Mouse (Mus musculus) liver, embryonic 15.5 days (tissue): ENCODE measurements around the gene Hist1h4f. TPM values are rescaled to one million over a fixed set of nuclear protein-coding genes. Genes with fewer than 3 reads are reported as not detected.
"Not testable (repeated sequence)": the region's sequence is repeated elsewhere in the genome, so short reads cannot be mapped to it uniquely, and the experiment has no call there.

Source experiments
- ATAC-seq: fragments of 200-750 bp; cut with Nextera tagmentation; 2 replicates; pipeline ENCODE4 v1.8.0; 2017; ENCODE audit warnings: moderate number of reproducible peaks, mild to moderate bottlenecking, moderate library complexity; ENCODE audit not compliant: insufficient read depth
- H3K27ac ChIP-seq: fragments of 300-500 bp; sonication (generic); replicated peaks from 2 replicates; pipeline ENCODE4 v1.5.1; 2015; ENCODE audit warnings: mild to moderate bottlenecking, inconsistent platforms
- H3K27me3 ChIP-seq: fragments of 300-500 bp; sonication (generic); 2 replicates; pipeline ENCODE4 v1.6.1; 2015; ENCODE audit warnings: mild to moderate bottlenecking, inconsistent platforms
- H3K36me3 ChIP-seq: fragments of 300-500 bp; sonication (generic); replicated peaks from 2 replicates; pipeline ENCODE4 v1.6.1; 2015; ENCODE audit warnings: moderate library complexity, mild to moderate bottlenecking, inconsistent platforms
- H3K4me1 ChIP-seq: fragments of 300-500 bp; sonication (generic); replicated peaks from 2 replicates; pipeline ENCODE4 v1.6.1; 2015; ENCODE audit warnings: inconsistent platforms
- H3K4me2 ChIP-seq: fragments of 300-500 bp; sonication (generic); 2 replicates; pipeline ENCODE4 v1.6.1; 2015; ENCODE audit warnings: moderate library complexity, mild to moderate bottlenecking, inconsistent platforms
- H3K4me3 ChIP-seq: fragments of 300-500 bp; sonication (generic); replicated peaks from 2 replicates; pipeline ENCODE4 v1.5.1; 2015; ENCODE audit warnings: mild to moderate bottlenecking, inconsistent platforms
- H3K9ac ChIP-seq: fragments of 300-500 bp; sonication (generic); 2 replicates; pipeline ENCODE4 v1.6.1; 2015; ENCODE audit warnings: moderate library complexity, mild to moderate bottlenecking, inconsistent platforms
- H3K9me3 ChIP-seq: fragments of 300-500 bp; sonication (generic); replicated peaks from 2 replicates; pipeline ENCODE4 v1.6.1; 2016; ENCODE audit warnings: inconsistent platforms
- WGBS: fragments of 180-500 bp; shearing (Covaris S2); methylation state at CpG from one replicate; pipeline ENCODE4 v1.1.7; 2015; ENCODE audit warnings: mixed read lengths; ENCODE audit not compliant: insufficient replicate concordance; 5-methylcytosine and 5-hydroxymethylcytosine counted together
- polyA plus RNA-seq: library from polyadenylated mRNA; unstranded; fragments of >200 nt; fragmentation: Nextera tagmentation; extraction: Ambion mirVana; gene quantifications from 2 replicates; pipeline ENCODE4 v1.2.1, GENCODE M21; 2015

The Hist1h4f gene
- polyA plus RNA-seq, 1 experiment from 2014 or later: 1.4 TPM

DNA sequence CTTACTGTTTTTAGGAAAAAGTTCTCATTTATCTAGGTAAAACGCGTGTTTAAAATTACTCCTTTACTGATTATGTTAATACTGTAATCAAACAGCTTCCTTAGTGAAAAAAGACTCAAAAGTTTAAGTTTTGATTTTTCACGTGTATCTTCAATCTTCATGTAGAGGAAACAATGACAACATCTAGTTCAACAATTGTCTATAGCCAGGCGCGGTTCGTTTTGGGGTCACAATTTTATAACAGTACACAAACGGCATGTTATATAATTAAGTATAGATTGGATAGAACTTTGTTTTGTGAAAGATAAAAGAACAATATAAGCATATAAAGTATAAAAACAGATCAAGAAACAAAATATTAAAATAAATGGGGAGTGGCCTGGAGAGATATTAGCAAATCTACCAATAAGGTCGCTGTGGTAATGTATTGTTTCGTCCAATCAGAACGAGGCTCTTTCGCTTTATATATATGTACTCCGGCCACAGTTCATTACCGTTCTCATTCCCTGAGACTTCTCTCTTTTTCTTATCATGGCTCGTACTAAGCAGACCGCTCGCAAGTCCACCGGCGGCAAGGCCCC, 23.9 kb upstream of the Hist1h4f start, which contains the start of gene Hist1h3d:
TSS of gene Hist1h3d (plus strand) at position 493 of the 581 bp plus-strand sequence.
- Histone ChIP-seq H3K36me3 (no peaks in the 10 kb centered on the region), H3K27ac (peak within 1 kb of the TSS; percentile 96), H3K9me3 (no peaks in the 10 kb centered on the region), H3K4me1 (peaks cover 37% of the 10 kb centered on the region), H3K4me3 (peak within 1 kb of the TSS; percentile 64), H3K9ac (peak within 1 kb of the TSS; percentile 77), H3K27me3 (no peaks in the 10 kb centered on the region), H3K4me2 (peak within 1 kb of the TSS; percentile 77)
- under 1% methylated on average over 18 of the region's 18 CpGs for WGBS
- ATAC-seq: peak; percentile 17

DNA sequence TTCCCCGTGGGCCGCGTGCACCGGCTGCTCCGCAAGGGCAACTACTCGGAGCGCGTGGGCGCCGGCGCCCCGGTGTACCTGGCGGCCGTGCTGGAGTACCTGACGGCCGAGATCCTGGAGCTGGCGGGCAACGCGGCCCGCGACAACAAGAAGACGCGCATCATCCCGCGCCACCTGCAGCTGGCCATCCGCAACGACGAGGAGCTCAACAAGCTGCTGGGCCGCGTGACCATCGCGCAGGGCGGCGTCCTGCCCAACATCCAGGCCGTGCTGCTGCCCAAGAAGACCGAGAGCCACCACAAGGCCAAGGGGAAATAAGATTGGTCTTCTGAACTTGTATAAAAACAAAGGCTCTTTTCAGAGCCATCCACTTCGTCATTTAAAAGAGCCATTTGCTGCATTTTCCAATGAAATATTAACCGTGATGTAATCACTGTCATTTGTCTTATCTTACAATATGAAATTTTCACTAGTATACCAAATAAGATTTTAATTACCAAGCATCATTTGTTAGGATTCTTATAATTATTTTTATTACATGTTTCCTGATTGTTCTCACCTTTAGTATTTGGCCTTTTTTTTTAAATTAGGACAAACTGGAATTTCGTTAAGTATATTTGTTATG, 23.2 kb upstream of the Hist1h4f start:
- WGBS: 0% methylated on average over 10 of the region's 39 CpGs
- not testable (repeated sequence) for ATAC-seq, H3K27me3 ChIP-seq, H3K36me3 ChIP-seq, H3K9me3 ChIP-seq
- peak overlapping the region; percentile 98 for H3K27ac ChIP-seq
- H3K9ac ChIP-seq: peak overlapping the region; percentile 45
- peak overlapping the region; percentile 81 for H3K4me2 ChIP-seq
- H3K4me3 ChIP-seq: peak overlapping the region; percentile 64
- peaks cover 37% of the 10 kb centered on the region for H3K4me1 ChIP-seq

DNA sequence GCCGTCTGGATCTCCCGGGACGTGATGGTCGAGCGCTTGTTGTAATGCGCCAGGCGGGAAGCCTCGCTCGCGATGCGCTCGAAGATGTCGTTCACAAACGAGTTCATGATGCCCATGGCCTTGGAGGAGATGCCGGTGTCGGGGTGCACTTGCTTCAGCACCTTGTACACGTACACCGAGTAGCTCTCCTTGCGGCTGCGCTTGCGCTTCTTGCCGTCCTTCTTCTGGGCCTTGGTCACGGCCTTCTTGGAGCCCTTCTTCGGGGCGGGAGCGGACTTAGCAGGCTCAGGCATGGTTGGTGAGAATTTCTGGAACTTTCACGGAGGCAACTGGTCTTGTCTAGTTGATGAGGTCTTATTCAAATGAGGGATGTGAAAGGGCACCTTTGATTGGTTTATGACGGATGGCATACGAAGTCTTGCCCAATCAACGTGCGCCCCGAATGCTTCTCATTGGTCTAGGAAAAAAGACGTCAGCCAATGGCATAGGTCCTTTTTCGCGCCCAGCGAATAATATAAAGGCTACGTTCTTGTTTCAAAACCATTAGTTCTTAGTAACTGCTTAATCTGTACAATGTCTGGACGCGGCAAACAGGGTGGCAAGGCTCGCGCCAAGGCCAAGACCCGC, 22.6 kb upstream of the Hist1h4f start, which contains the start of the genes Hist1h2bf and Hist1h2ad:
TSS of gene Hist1h2bf (minus strand) at position 299 of the 627 bp plus-strand sequence.
TSS of gene Hist1h2ad (plus strand) at position 484 of the 627 bp plus-strand sequence.
- Histone ChIP-seq H3K9ac (peak within 1 kb of the TSS; percentile 88), H3K4me1 (peaks cover 37% of the 10 kb centered on the region), H3K4me3 (peak within 1 kb of the TSS; percentile 64), H3K27ac (peak within 1 kb of the TSS; percentile 98), H3K4me2 (peak within 1 kb of the TSS; percentile 81)
- under 1% methylated on average over 41 of the region's 42 CpGs for WGBS
- H3K27me3 ChIP-seq, H3K9me3 ChIP-seq, H3K36me3 ChIP-seq: not testable (repeated sequence)
- peak; percentile 75 for ATAC-seq

DNA sequence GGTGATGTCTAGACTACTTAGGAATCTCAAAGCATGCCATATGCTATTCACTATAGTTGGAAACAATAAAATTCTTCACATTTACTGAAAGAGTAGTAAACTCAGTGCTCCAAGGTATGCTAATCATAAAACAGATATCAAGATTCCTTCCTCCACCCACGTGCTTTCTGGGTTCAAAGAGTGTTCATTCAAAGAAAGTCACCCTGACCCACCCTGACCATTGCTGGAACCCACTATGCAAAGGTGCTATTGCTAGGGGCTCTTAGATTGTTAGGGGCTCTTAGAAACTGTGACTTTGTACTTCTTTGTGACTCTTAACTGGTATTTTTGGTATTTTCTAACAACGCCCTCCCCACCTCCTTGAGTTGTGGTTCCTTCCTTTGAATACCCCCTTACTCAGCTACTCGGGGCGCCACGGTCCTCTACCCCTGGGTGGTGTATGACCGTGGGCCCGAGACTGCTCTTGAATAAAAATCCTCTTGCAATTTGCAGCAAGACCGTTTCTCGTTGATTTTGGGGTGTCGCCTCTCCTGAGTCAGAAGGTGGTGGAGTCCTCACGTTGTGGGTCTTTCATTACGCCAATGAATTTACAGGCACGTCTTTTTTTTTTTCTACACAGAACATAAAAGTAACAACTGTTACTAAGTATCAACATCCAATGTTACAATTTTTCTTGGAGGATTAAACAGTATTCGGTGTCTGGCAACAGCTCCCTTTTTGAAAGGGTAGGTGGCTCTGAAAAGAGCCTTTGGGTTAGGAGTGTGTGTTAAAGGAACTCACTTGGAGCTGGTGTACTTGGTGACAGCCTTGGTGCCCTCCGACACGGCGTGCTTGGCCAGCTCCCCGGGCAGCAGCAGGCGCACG, 21.8 kb upstream of the Hist1h4f start:
- Histone ChIP-seq H3K4me1 (peaks cover 36% of the 10 kb centered on the region), H3K27ac (peak overlapping the region; percentile 98), H3K4me2 (peak overlapping the region; percentile 81), H3K9ac (peak overlapping the region; percentile 88), H3K4me3 (peak overlapping the region; percentile 63)
- H3K27me3 ChIP-seq, H3K36me3 ChIP-seq, H3K9me3 ChIP-seq, ATAC-seq: not testable (repeated sequence)
- WGBS: 4% methylated on average over 20 of the region's 20 CpGs

DNA sequence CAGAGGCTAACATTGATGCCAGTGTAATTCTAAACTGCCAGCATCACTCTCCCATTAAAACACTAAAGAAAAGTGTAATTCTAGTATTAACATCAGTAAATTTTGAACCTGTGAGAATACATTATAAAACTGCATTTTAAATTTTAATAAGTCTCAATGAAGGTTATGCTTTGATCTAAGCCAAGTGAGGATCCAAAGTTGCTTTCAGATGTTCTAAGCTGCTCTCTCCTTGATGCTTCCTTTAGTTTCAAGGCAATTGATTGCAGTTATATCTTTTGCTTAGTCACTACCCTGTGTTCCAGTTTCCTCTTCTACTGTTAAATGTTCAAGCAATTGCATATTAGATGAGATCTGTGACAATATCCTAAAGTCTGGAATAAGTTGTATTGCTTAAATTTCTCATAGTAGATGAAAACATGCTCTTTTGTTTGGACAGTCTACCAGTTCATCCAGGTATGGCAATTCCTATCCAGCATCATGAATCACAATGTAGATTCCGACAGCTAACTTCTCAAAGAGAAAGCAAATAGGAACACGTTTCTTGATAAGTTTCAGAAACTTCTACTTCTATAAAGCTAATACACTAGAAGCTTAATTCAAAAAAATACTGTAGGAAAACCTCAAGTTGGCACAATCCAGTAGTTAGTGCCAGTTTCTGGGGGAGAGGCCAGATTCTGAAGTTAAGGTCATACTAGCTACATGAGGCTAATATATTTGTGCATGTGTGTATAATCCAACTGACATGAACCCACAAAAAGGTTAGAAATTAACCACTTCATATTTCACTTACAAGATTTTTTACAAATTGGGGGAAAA, 21.0 kb upstream of the Hist1h4f start:
- 30% methylated on average over 2 of the region's 2 CpGs for WGBS
- no peak for ATAC-seq
- H3K9me3 ChIP-seq: no peaks in the 10 kb centered on the region
- H3K27me3 ChIP-seq: no peaks in the 10 kb centered on the region
- no peaks in the 10 kb centered on the region for H3K36me3 ChIP-seq
- H3K4me3 ChIP-seq: peak overlapping the region; percentile 63
- H3K9ac ChIP-seq: peak overlapping the region; percentile 88
- peak overlapping the region; percentile 81 for H3K4me2 ChIP-seq
- H3K4me1 ChIP-seq: peaks cover 36% of the 10 kb centered on the region
- peak overlapping the region; percentile 98 for H3K27ac ChIP-seq

DNA sequence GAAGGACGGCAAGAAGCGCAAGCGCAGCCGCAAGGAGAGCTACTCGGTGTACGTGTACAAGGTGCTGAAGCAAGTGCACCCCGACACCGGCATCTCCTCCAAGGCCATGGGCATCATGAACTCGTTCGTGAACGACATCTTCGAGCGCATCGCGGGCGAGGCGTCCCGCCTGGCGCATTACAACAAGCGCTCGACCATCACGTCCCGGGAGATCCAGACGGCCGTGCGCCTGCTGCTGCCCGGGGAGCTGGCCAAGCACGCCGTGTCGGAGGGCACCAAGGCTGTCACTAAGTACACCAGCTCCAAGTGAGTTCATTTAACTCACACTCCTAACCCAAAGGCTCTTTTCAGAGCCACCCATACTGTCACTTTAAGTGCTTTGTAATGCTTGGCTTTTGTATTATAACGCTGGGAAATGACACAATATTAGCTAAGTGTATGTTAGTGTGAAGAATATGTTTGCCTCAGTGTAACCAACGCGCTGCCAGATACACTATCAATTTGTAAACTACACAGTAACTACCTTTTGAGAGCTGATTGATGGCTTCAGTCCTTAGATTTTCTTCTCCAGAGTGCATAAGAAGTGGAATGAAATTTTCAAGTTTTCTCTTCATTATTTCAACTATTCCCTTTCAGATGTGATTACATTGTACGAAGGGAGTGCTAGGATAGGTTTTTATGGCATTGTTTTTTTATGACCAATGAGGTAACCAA, 20.2 kb upstream of the Hist1h4f start:
- ATAC-seq: peak; percentile 2
- peak overlapping the region; percentile 81 for H3K4me2 ChIP-seq
- H3K4me3 ChIP-seq: peak overlapping the region; percentile 63
- not testable (repeated sequence) for H3K27me3 ChIP-seq, H3K9me3 ChIP-seq, H3K36me3 ChIP-seq
- 0% methylated on average over 18 of the region's 34 CpGs for WGBS
- H3K9ac ChIP-seq: peak overlapping the region; percentile 88
- H3K4me1 ChIP-seq: peaks cover 29% of the 10 kb centered on the region
- peak overlapping the region; percentile 98 for H3K27ac ChIP-seq

DNA sequence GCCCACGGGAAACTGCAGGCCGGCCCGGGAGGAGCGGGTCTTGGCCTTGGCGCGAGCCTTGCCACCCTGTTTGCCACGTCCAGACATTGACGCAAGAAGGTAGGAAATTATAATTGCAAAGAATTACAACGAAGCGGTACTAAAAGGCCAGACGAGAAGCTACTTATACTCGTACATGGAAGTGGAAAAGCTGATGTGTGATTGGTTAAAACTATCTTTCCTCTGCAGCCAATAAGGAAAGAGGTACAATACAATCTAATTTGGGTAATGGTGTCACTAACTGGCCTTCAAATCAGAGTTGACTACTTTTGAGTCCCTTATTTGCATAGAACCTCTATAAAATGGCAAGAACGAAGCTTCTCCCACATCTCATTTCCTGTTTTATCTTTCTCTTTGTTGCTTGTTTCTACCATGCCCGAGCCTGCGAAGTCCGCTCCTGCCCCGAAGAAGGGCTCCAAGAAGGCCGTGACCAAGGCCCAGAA, 19.6 kb upstream of the Hist1h4f start, which contains the start of the genes Hist1h2ae and Hist1h2bg:
TSS of gene Hist1h2ae (minus strand) at position 199 of the 482 bp plus-strand sequence.
TSS of gene Hist1h2bg (plus strand) at position 375 of the 482 bp plus-strand sequence.
- peak within 1 kb of the TSS; percentile 98 for H3K27ac ChIP-seq
- no peaks in the 10 kb centered on the region for H3K36me3 ChIP-seq
- no peaks in the 10 kb centered on the region for H3K27me3 ChIP-seq
- peak within 1 kb of the TSS; percentile 81 for H3K4me2 ChIP-seq
- no peaks in the 10 kb centered on the region for H3K9me3 ChIP-seq
- 0% methylated on average over 18 of the region's 18 CpGs for WGBS
- H3K4me3 ChIP-seq: peak within 1 kb of the TSS; percentile 63
- H3K4me1 ChIP-seq: peaks cover 23% of the 10 kb centered on the region
- ATAC-seq: peak; percentile 76
- H3K9ac ChIP-seq: peak within 1 kb of the TSS; percentile 88

DNA sequence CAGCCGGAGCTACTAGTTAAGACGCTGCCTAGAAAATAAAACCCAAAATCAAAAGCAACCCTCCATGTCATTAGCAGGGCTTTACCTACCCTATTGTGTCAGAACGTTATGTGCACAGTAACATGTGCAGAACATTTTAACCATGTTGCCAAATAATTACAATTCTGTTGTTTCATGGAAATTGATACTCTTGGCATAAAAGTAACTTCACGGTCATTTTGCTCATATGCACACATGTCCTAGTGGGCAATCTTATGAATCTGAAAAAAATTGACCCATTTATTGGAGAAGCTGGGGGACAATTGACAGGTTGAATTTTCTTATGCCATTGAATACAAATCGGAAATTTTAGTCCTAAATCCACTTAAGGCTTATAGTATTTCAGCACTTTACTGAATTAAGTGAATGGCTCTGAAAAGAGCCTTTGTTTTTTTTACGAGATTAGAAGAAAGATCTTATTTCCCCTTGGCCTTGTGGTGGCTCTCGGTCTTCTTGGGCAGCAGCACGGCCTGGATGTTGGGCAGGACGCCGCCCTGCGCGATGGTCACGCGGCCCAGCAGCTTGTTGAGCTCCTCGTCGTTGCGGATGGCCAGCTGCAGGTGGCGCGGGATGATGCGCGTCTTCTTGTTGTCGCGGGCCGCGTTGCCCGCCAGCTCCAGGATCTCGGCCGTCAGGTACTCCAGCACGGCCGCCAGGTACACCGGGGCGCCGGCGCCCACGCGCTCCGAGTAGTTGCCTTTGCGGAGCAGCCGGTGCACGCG, 19.0 kb upstream of the Hist1h4f start:
- Histone ChIP-seq H3K27ac (peak overlapping the region; percentile 98), H3K4me3 (peak overlapping the region; percentile 49), H3K9ac (peak overlapping the region; percentile 66), H3K4me1 (peaks cover 25% of the 10 kb centered on the region), H3K4me2 (peak overlapping the region; percentile 81)
- not testable (repeated sequence) for ATAC-seq, H3K36me3 ChIP-seq, H3K9me3 ChIP-seq, H3K27me3 ChIP-seq
- under 1% methylated on average over 28 of the region's 41 CpGs for WGBS

DNA sequence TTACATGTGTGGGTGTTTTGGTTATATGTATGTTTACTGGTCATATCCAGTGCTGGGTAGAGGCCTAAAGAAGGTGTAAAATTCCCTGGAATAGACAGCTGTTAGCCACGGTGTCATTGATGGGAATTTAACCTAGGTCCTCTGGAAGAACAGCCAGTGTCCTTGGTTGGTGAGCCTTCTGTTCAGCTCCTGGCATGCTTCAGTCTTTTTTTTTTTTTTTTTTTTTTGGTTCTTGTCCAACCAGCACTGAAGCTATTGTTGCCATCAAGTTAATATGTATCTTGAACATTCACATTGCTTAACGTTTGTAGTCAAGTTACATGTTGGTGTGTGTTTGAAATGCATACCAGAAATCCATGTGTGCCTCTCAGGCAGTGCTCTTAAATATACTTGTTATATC, 13.0 kb upstream of the Hist1h4f start:
- Histone ChIP-seq H3K4me2 (no peak overlapping the region), H3K4me1 (peaks cover 44% of the 10 kb centered on the region)

More for the DNA sequence above, 13.0 kb upstream of the Hist1h4f start:
- no peak overlapping the region for H3K4me3 ChIP-seq
- no peak overlapping the region for H3K9ac ChIP-seq
- H3K27ac ChIP-seq: peak overlapping the region; percentile 98
- no peaks in the 10 kb centered on the region for H3K9me3 ChIP-seq
- WGBS: 90% methylated on average over 2 of the region's 2 CpGs
- ATAC-seq: no peak
- no peaks in the 10 kb centered on the region for H3K36me3 ChIP-seq
- H3K27me3 ChIP-seq: no peaks in the 10 kb centered on the region
